Mouse (Mus musculus) G1E (cell line): ENCODE results near the gene Tex36. TPM values are rescaled to one million over a fixed set of nuclear protein-coding genes. Genes with fewer than 3 reads are reported as not detected.

Source experiments
- ATAC-seq: 2 replicates; pipeline ENCODE4 v1.8.0; 2016; ENCODE audit warnings: mild to moderate bottlenecking; ENCODE audit not compliant: insufficient number of reproducible peaks, poor library complexity, low FRiP score, severe bottlenecking; ENCODE audit errors: extremely low read depth
- DNase-seq: peaks from one replicate; pipeline ENCODE4 v3.0.0; 2012; ENCODE audit warnings: low spot score
- H3K27me3 ChIP-seq: 2 replicates; pipeline ENCODE4 v1.6.1; 2012; ENCODE audit warnings: mild to moderate bottlenecking, low read length, inconsistent platforms; ENCODE audit not compliant: insufficient read depth
- H3K36me3 ChIP-seq: replicated peaks from 2 replicates; pipeline ENCODE3; 2012; ENCODE audit warnings: mild to moderate bottlenecking, inconsistent platforms
- H3K4me1 ChIP-seq: 2 replicates; pipeline ENCODE4 v1.6.1; 2012; ENCODE audit warnings: low read depth, low read length, inconsistent platforms, mixed read lengths; ENCODE audit not compliant: insufficient read depth
- H3K4me3 ChIP-seq: 2 replicates; pipeline ENCODE4 v1.5.1; 2012; ENCODE audit warnings: low read depth, mild to moderate bottlenecking, inconsistent platforms, low read length, moderate library complexity, mixed read lengths
- H3K9me3 ChIP-seq: replicated peaks from 2 replicates; pipeline ENCODE4 v1.6.1; 2012; ENCODE audit warnings: inconsistent platforms
- CTCF ChIP-seq: IDR thresholded peaks from 2 replicates; pipeline ENCODE4 v1.5.1; 2012; ENCODE audit warnings: low read depth, low read length, inconsistent platforms, mixed read lengths
- GATA1 ChIP-seq: IDR thresholded peaks from 2 replicates; pipeline ENCODE4 v1.6.1; 2012; ENCODE audit warnings: borderline replicate concordance, low read length, inconsistent platforms, mixed read lengths
- GATA2 ChIP-seq: IDR thresholded peaks from 2 replicates; pipeline ENCODE4 v1.6.1; 2012; ENCODE audit warnings: low read depth, low read length, inconsistent platforms, borderline replicate concordance
- POLR2AphosphoS5 ChIP-seq: IDR thresholded peaks from 2 replicates; pipeline ENCODE4 v1.6.1; 2012; ENCODE audit warnings: low read depth, low read length, inconsistent platforms; ENCODE audit not compliant: insufficient replicate concordance
- TAL1 ChIP-seq: conservative IDR thresholded peaks from 2 replicates; pipeline ENCODE4 v1.6.1; 2012; ENCODE audit warnings: low read depth, low read length, inconsistent platforms, mixed read lengths
- polyA plus RNA-seq: library from polyadenylated mRNA; stranded (reverse); fragments of >175 nt; gene quantifications from 2 replicates; pipeline ENCODE4 v1.2.3, GENCODE M21; 2012
- total RNA-seq, 2 experiments: library from RNA; stranded (forward) in 1 of 2; stranded (reverse) in 1 of 2; fragments of 200-1000 nt in 1 of 2; fragments of >200 nt in 1 of 2; fragmentation: Nextera tagmentation in 1 of 2; gene quantifications; 2 replicates each; pipeline ENCODE4 v1.2.3; 2014 to 2017

The Tex36 gene
- total and polyA plus RNA-seq, 3 experiments: not detected

GRCm38 (mm10) chr7:133544966-133545365, 57.0 kb downstream of the Tex36 start:
- H3K4me1 ChIP-seq: no peaks in the 10 kb centered on the region
- H3K9me3 ChIP-seq: peaks cover 5% of the 10 kb centered on the region
- TF ChIP-seq TAL1 (no peak), POLR2AphosphoS5 (no peak), GATA1 (no peak), GATA2 (no peak), CTCF (no peak)
- H3K27me3 ChIP-seq: no peaks in the 10 kb centered on the region
- ATAC-seq (no peak), DNase-seq (no peak)
- no peak overlapping the region for H3K4me3 ChIP-seq
- H3K36me3 ChIP-seq: no peaks in the 10 kb centered on the region

- H3K27me3 ChIP-seq: no peaks in the 10 kb centered on the region
- DNase-seq (no peak), ATAC-seq (no peak)
- no peak for TF ChIP-seq GATA2
- H3K36me3 ChIP-seq: no peaks in the 10 kb centered on the region
- peaks cover 9% of the 10 kb centered on the region for H3K9me3 ChIP-seq
- no peak overlapping the region for H3K4me3 ChIP-seq
- H3K4me1 ChIP-seq: no peaks in the 10 kb centered on the region
Observed at GRCm38 (mm10) chr7:133543131-133543530, 58.8 kb downstream of the Tex36 start.

GRCm38 (mm10) chr7:133537366-133537765, 64.6 kb downstream of the Tex36 start:
- no peak for ATAC-seq
- TF ChIP-seq TAL1 (no peak), POLR2AphosphoS5 (no peak), GATA2 (no peak), CTCF (no peak), GATA1 (no peak)
- no peaks in the 10 kb centered on the region for H3K36me3 ChIP-seq

More at GRCm38 (mm10) chr7:133537366-133537765, 64.6 kb downstream of the Tex36 start:
- no peak for DNase-seq
- H3K4me1 ChIP-seq: no peaks in the 10 kb centered on the region
- no peaks in the 10 kb centered on the region for H3K27me3 ChIP-seq
- H3K4me3 ChIP-seq: no peak overlapping the region
- H3K9me3 ChIP-seq: peaks cover 11% of the 10 kb centered on the region; the same call in 1 of the 2 replicates

Other genes with a start within 250 kb of the Tex36 start
- gene Edrf1, start 35.4 kb upstream of the Tex36 start, total RNA-seq (2014; fragmentation: Nextera tagmentation): 21.5 and 61.4 TPM in 2 replicates
- 31.1 and 36.3 TPM in 2 replicates for gene Edrf1, start 35.4 kb upstream of the Tex36 start, total RNA-seq (2017)
- 5.5 and 6.2 TPM in 2 replicates for gene Edrf1, start 35.4 kb upstream of the Tex36 start, polyA plus RNA-seq
- gene Mmp21, start 77.9 kb upstream of the Tex36 start, total RNA-seq (2014; fragmentation: Nextera tagmentation): not detected in 2 replicates
- gene Mmp21, start 77.9 kb upstream of the Tex36 start, total RNA-seq (2017): not detected in 2 replicates
- not detected in 2 replicates for gene Mmp21, start 77.9 kb upstream of the Tex36 start, polyA plus RNA-seq
- gene Bccip, start 107.2 kb upstream of the Tex36 start, total RNA-seq (2014; fragmentation: Nextera tagmentation): 60.0 and 61.6 TPM in 2 replicates
- 92.2 and 103 TPM in 2 replicates for gene Bccip, start 107.2 kb upstream of the Tex36 start, total RNA-seq (2017)
- 117 and 130 TPM in 2 replicates for gene Bccip, start 107.2 kb upstream of the Tex36 start, polyA plus RNA-seq
- gene Uros, start 107.9 kb upstream of the Tex36 start, total RNA-seq (2014; fragmentation: Nextera tagmentation): 18.3 and 33.8 TPM in 2 replicates
- gene Uros, start 107.9 kb upstream of the Tex36 start, total RNA-seq (2017): 25.7 and 26.7 TPM in 2 replicates
- 1.8 and 2.9 TPM in 2 replicates for gene Uros, start 107.9 kb upstream of the Tex36 start, polyA plus RNA-seq
- gene Fank1, start 174.7 kb upstream of the Tex36 start, total RNA-seq (2014; fragmentation: Nextera tagmentation): not detected in 2 replicates
- 0.12 TPM in 1 of 2 replicates, not detected in the other for gene Fank1, start 174.7 kb upstream of the Tex36 start, total RNA-seq (2017)
- not detected in 2 replicates for gene Fank1, start 174.7 kb upstream of the Tex36 start, polyA plus RNA-seq
- gene Dhx32, start 180.6 kb upstream of the Tex36 start, total RNA-seq (2014; fragmentation: Nextera tagmentation): 15.4 and 16.4 TPM in 2 replicates
- gene Dhx32, start 180.6 kb upstream of the Tex36 start, total RNA-seq (2017): 20.7 and 22.8 TPM in 2 replicates
- 5.5 and 12.8 TPM in 2 replicates for gene Dhx32, start 180.6 kb upstream of the Tex36 start, polyA plus RNA-seq